Mouse (Mus musculus): Measurements from ENCODE around the gene Hlx.

- TF ChIP-seq CTCF (IDR thresholded peaks at IDR 0.05; ENCODE audit: extremely low read depth, insufficient read length, insufficient replicate concordance, low read depth, low read length) (peak; percentile 71; the same call in 1 of the 2 replicates), POLR2A (IDR thresholded peaks at IDR 0.05; ENCODE audit: low read depth, low read length) (no peak)
These were observed 38.9 kb upstream of the Hlx start for GRCm38 (mm10) chr1:184771202-184771890.

All from small intestine, adult 2 months (tissue).